Mouse (Mus musculus) spleen, postnatal 4 days (tissue): ENCODE data around the gene Rps2.

Experiments used
- DNase-seq, 2 experiments: peaks; one replicate each; pipeline ENCODE4 v3.0.0; 2022; ENCODE audit warnings: low spot score in 2 of 2

Rps2 gene

DNA sequence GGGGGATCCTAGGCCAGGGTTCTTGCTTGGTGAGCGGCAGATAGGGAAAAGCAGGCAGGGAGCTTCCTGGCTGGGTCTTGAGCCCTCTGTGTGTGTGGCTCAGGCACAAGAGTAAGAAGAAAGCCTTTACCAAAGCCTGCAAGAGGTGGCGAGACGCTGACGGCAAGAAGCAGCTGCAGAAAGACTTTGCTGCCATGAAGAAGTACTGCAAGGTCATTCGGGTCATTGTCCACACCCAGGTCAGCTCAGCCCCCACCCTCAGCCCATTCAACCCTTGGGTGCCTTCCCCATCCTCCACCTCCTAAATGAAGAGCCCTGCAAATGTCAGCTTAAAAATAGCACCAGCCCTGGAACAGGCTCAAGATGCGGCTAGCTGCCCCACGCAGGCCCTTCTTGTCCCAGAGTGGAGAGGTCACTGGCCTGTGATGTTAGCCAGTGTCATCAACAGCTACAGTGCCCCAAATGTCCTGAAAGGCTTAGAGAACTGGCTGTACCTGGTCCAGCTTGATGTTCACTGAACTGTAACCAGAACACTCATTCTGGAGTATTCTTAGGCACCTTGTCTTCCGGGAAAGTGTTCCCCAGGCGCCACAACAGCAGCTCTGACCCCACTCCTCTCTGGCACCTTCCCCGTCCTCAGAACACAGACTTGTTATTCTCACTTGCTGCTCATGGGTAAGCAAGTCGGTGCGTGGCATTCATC is 14.5 kb downstream of the Rps2 start:
- peak in 1 of 2 experiments; percentile 53 for DNase-seq

DNA sequence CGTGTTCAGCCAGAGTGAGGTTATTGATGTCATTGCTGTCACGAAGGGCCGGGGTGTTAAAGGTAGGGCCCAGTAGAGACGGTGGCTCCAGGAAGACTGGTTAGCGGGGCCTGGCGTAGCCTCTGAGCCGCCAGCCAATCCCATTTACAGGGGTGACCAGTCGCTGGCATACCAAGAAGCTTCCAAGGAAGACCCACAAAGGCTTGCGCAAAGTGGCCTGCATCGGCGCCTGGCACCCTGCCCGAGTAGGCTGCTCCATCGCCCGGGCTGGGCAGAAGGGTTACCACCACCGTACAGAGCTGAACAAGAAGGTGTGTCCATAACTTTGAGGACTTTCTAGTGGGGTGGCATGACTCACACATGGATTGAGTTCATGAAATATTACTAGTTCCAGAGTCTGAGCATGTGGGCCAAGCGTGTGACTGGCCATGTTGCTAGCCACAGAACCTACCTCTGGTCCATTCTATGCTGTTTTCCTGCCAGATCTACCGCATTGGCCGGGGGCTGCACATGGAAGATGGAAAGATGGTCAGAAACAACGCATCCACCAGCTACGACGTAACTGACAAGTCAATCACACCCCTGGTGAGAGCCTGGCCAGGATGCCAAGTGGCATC is 15.6 kb downstream of the Rps2 start:
- peak in 1 of 2 experiments; percentile 64 for DNase-seq

- DNase-seq: no peak
These were observed 16.6 kb downstream of the Rps2 start for GRCm38 (mm10) chr17:24734513-24734912.

DNA sequence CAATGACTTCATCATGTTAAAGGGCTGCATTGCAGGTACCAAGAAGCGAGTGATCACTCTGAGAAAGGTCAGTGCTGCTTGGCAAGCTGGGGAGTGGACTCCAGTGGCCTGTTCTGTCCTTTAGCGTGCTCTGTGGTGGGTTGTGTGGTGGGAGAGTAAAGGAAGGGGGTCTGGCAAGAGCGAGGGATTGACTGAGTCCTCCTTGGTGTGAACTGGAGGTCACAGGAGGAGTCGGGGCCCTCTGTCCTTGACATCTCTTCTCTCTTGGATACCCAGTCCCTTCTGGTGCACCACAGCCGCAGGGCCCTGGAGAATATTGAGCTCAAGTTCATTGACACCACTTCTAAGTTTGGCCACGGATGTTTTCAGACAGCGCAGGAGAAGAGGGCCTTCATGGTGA is 17.5 kb downstream of the Rps2 start:
- DNase-seq: peak in 1 of 2 experiments; percentile 65

DNA sequence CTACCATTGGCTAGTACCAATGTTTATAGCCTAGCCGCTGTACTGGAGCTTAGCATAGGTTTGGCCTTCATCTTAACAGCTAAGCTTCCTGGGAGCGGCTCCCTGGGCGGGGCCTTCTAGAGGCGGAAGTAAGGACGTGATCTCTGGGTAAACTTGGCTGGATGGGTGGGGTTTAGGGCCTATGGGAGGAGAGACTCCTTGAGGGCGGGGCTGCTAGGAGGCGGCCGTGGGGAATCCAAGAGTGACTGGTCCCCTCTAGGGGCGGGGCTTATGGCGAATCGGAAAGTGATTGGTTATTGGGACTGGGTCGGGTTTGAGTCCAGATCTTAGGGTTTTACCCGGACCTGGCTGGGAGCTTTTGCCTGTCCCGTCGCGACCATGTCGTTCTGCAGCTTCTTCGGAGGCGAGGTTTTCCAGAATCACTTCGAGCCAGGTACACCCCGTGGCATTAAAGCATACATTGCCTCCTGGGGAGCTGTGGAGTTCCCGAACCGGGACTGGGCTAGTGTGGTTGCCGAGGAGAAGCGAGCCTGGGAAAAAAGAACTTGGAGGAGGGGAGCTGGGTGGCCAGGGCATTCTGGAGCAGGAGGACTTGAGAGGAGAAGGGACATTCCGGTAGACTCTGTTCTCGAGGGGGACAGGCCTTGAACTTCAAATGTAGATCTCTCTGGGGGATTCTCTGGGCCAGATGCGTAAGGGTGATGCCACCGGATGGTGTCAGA is 18.6 kb downstream of the Rps2 start, which contains the start of gene Msrb1:
Msrb1 (plus strand) TSS at position 313 of the 722 bp plus-strand sequence.
- peak; percentile 96 to 97 for DNase-seq

DNA sequence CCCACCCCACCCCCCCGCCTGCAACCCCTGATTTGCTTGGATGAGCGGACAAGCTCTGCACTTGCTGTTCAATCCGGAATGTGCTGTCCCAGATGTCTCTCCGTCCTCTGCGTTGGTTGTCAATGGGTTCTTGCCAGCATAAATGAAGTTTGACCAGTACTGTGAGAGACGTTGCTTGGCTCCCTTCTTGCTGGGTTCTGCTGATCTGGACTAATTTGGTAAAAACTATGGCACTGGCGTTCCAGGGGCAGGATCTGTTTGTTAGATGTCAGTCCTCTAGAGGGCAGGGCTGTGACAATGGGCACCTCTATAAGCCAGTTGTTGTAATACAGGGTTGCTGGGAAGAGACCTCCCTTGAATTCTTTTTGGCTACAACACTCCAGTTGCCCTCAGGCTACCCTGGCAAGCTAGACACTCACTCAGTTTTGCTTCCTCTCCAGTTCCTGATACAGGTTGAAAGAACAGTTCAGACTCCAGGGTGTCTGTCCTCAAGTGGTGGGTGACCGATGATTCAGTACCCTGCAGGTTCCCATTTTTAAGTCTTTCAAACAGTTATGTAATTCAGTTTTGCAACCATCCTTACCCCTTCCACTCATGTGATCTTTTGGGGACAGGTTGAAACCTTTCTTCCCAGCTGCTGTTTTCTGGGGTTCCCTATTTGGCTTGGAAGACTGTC is 19.4 kb downstream of the Rps2 start:
- peak in 1 of 2 experiments; percentile 63 for DNase-seq

GRCm38 (mm10) chr17:24738238-24738637 is 20.3 kb downstream of the Rps2 start:
- no peak for DNase-seq

DNA sequence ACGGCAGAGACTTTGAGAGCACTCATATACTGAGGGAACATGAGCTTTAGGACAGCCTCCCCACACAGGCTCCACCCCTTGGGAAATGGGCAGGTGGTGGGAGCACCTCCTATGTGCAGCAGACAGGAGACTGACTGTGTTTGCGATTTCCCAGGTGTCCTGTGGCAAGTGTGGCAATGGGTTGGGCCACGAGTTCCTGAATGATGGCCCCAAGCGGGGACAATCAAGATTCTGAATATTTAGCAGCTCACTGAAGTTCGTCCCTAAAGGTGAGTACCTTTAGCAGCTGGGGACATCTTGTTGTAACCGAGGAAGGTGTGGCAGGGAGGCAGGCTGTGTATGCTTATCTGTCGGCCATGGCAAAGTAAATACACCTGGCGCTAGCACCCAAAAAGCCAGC is 22.0 kb downstream of the Rps2 start:
- DNase-seq: no peak

DNA sequence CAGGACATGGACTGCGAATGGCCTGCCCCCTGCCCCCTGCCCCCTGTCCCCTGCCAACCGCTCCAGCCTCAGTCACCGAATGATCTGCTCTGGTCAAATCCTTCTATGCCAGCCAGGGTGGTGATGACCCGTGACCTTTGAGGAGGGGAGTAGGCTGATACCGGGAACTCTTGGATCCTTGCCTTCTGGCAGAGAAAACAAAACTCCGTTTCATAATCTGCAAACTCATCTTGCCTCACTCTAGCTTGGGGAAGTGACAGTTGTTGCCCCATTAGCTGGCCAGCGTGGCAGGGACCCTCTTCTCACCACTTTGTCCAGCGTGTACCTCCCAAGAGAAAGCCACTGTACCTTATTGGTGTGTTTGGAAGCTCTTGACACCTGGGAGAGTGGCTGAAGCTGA is 24.4 kb downstream of the Rps2 start:
- no peak for DNase-seq

GRCm38 (mm10) chr17:24743896-24744295 is 26.0 kb downstream of the Rps2 start:
- no peak for DNase-seq

- no peak for DNase-seq
These were observed 26.5 kb downstream of the Rps2 start for GRCm38 (mm10) chr17:24744381-24744780.

GRCm38 (mm10) chr17:24745526-24746497 is 27.9 kb downstream of the Rps2 start:
- peak; percentile 81 to 92 for DNase-seq

DNA sequence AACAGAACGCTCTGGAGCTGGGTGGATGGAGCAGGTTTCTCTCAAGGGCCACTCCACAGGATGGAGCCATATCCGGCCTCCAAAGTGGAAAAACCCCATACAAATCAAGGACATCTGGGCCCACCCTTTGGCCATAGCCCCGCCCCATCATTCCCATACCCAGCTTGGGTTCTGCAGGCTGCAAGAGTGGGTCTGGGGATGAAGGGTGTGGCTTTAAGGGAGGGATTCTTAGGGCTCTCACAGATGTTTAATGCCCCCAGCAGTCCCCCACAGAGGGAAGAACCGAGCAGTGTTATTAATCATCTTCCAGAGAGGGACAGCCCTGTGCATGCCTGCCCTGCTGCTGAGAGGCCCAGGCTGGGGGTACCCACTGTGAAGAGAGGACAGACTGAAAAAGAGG is 29.1 kb downstream of the Rps2 start:
- peak in 1 of 2 experiments; percentile 60 for DNase-seq

DNA sequence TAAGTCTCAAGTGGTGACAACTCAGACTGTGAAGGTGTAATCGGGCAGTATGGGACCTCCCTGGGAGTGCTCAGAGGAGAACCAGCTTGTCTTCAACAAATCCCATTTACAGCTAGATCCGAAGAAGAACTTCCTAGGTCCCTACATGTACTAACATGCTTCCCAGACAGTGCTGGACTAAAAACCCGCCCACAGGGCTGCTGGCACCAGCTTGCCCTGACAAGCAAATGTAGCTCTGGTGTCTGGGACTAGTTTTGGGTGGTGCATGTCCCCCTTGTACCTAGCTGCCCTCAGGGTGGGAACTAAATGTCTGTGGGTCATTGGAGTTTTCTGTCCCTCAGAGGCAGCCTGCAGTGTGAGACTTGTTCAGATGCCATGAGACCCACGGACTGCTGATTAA is 33.6 kb downstream of the Rps2 start:
- no peak for DNase-seq

DNA sequence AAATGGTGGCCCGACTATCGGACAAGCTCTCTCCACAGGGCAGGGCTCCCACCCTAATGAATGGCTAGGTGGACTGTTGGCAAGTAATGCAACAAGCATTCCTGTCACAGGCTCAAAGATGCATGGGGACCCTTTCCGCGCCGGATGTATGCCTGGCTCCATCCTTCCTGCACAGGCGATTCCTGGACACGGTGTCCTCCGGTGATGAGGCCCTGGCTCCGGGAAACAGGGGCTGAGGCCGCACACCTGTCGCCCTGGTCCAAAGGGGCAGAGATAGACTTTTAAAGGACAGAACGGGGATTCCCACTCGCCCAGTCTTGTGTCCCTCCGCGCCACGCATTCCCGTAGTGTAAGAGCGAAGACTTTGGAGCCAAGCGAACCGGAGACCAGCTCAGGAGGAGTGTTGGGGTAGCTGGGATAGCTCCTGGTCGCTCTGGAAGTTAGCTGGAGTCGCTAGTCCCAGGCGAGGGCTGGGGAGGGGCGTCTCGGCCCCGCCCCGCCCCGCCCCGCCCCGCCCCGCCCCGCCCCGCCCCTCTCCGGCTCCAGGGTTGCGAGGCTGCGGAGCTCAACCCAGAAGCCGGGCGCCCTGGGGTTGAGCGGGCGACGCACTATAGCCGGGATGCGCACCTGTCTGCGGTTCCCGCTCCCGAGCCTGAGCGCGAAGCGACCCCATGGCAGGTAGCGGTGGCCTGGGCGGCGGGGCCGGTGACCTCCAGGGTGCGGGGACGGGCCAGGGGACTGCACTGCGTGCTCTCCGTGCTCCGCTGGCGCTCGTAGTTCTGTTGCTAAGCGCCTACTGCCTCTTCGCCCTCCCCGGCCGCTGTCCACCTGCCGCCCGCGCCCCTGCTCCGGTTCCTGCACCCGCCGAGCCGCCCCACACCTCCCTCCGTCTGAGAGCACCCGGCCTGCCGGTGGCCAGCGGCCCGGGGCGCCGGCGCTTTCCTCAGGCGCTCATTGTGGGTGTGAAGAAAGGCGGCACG is 34.8 kb downstream of the Rps2 start, which contains the start of gene Hs3st6:
Hs3st6 (plus strand) TSS at position 574 of the 980 bp plus-strand sequence.
- no peak for DNase-seq

DNA sequence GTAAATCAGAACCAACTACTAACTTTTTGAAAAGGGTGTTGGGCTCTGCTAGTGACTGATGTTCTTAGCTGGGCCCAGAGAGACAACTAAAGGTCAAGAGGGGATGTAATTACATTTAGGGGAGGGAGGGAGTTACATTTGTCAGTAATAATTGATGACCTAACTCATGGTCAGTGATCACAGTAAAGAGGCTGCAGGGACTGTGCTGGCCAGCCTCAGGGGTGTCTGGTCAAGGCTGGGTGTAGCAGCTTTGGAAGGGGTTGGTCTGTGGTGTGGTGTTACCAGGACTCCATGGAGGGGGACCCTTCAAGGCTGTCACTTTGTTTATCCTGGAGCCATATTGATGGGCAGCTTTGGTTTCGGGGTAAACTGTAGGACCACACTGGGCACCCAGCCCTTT is 39.5 kb downstream of the Rps2 start:
- DNase-seq: no peak

DNA sequence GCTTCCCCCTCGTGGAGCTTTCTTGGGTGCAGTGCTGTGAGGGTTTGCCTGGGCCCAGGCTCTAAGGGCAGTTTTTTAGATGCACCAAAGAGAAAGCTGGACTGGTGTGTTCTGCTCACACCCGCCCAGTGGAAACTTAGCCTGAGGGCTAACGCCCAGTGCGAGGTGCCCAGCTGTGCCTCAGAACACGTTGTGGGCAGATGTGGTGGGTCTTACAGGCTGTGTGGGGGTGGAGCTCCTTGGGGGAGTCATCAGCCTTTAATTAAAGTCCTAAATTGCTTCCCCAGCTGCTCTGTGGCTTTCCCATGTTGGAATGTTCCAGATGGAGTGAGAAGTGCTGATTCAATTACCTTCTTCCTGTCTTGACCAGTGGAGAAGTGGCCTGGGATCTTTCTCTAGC is 43.2 kb downstream of the Rps2 start:
- DNase-seq: no peak

GRCm38 (mm10) chr17:24765016-24765905 is 47.3 kb downstream of the Rps2 start:
- DNase-seq: no peak
